Mouse (Mus musculus) intestine, embryonic 14.5 days (tissue): ENCODE measurements around the gene Tut7. TPM values are rescaled to one million over a fixed set of nuclear protein-coding genes. Genes with fewer than 3 reads are reported as not detected.
"Not testable (repeated sequence)": the region's sequence is repeated elsewhere in the genome, so short reads cannot be mapped to it uniquely, and the experiment has no call there.

Source experiments
- ATAC-seq: fragments of 200-750 bp; cut with Nextera tagmentation; replicated peaks from 2 replicates; pipeline ENCODE4 v1.8.0; 2017; ENCODE audit warnings: low read depth, moderate number of reproducible peaks, moderate TSS enrichment, moderate library complexity; ENCODE audit not compliant: low FRiP score, low TSS enrichment
- DNase-seq: peaks from one replicate; pipeline ENCODE4 v3.0.0-alpha.2; 2018; ENCODE audit warnings: low spot score
- H3K27ac ChIP-seq: fragments of 300-500 bp; sonication (generic); 2 replicates; pipeline ENCODE4 v1.5.1; 2014; ENCODE audit warnings: low read depth, mild to moderate bottlenecking, control low read depth
- H3K27me3 ChIP-seq: fragments of 300-500 bp; sonication (generic); replicated peaks from 2 replicates; pipeline ENCODE4 v1.6.1; 2014; ENCODE audit warnings: low read length, control low read depth; ENCODE audit not compliant: control insufficient read depth, insufficient read depth
- H3K36me3 ChIP-seq: fragments of 300-500 bp; sonication (generic); 2 replicates; pipeline ENCODE4 v1.6.1; 2014; ENCODE audit warnings: low read length, control low read depth; ENCODE audit not compliant: control insufficient read depth, insufficient read depth
- H3K4me1 ChIP-seq: fragments of 300-500 bp; sonication (generic); replicated peaks from 2 replicates; pipeline ENCODE4 v1.6.1; 2014; ENCODE audit warnings: low read length, control low read depth, mixed read lengths; ENCODE audit not compliant: control insufficient read depth, insufficient read depth
- H3K4me2 ChIP-seq: fragments of 300-500 bp; sonication (generic); 2 replicates; pipeline ENCODE4 v1.6.1; 2014; ENCODE audit warnings: low read length
- H3K4me3 ChIP-seq: fragments of 300-500 bp; sonication (generic); 2 replicates; pipeline ENCODE4 v1.5.1; 2014; ENCODE audit warnings: low read depth, low read length, control low read depth, mixed read lengths
- H3K9ac ChIP-seq: fragments of 300-500 bp; sonication (generic); 2 replicates; pipeline ENCODE4 v1.6.1; 2014; ENCODE audit warnings: mild to moderate bottlenecking, low read length
- H3K9me3 ChIP-seq: fragments of 300-500 bp; sonication (generic); 2 replicates; pipeline ENCODE4 v1.6.1; 2016; ENCODE audit warnings: low read length, control low read depth; ENCODE audit not compliant: control insufficient read depth
- WGBS: fragments of 180-500 bp; shearing (Covaris S2); extraction: QIAGEN DNeasy Blood & Tissue Kit; methylation state at CpG from one replicate; pipeline ENCODE4 v1.1.7; 2014; 5-methylcytosine and 5-hydroxymethylcytosine counted together
- polyA plus RNA-seq: library from polyadenylated mRNA; unstranded; fragments of >200 nt; fragmentation: Nextera tagmentation; extraction: Ambion mirVana; gene quantifications from 2 replicates; pipeline ENCODE4 v1.2.1, GENCODE M21; 2014

Tut7 gene
- polyA plus RNA-seq, 1 experiment from 2014 or later = 40.8 TPM

- not testable (repeated sequence) for H3K36me3 ChIP-seq, H3K4me1 ChIP-seq, H3K9ac ChIP-seq, H3K4me3 ChIP-seq, H3K9me3 ChIP-seq, H3K27me3 ChIP-seq, H3K4me2 ChIP-seq, H3K27ac ChIP-seq, DNase-seq, ATAC-seq
- WGBS = 92% methylated on average over 1 of the region's 1 CpGs
Observed at GRCm38 (mm10) chr13:59722089-59722488, 100.9 kb downstream of the Tut7 start.

Other genes with a start within 250 kb of the Tut7 start
- 22.5 and 26.7 TPM in 2 replicates for gene Agtpbp1, start 237.9 kb downstream of the Tut7 start, polyA plus RNA-seq
- 79.6 and 83.3 TPM in 2 replicates for gene Naa35, start 237.9 kb downstream of the Tut7 start, polyA plus RNA-seq
- gene Golm1, start 147.3 kb downstream of the Tut7 start, polyA plus RNA-seq = 86.5 and 88.7 TPM in 2 replicates
- gene 4921517D22Rik, start 129.0 kb downstream of the Tut7 start, polyA plus RNA-seq = not detected in 2 replicates
- gene Spata31d1a, start 112.8 kb downstream of the Tut7 start, polyA plus RNA-seq = 0.07 TPM in 1 of 2 replicates, not detected in the other
- gene Spata31d1b, start 110.9 kb downstream of the Tut7 start, polyA plus RNA-seq = not detected in 2 replicates
- not detected in 2 replicates for gene Spata31d1d, start 91.4 kb downstream of the Tut7 start, polyA plus RNA-seq
- not detected in 2 replicates for gene 1700014D04Rik, start 76.4 kb downstream of the Tut7 start, polyA plus RNA-seq
- 111 and 115 TPM in 2 replicates for gene Isca1, start 53.3 kb downstream of the Tut7 start, polyA plus RNA-seq
- not detected in 2 replicates for gene Gm49354, start 40.9 kb downstream of the Tut7 start, polyA plus RNA-seq